Mouse (Mus musculus) layer of hippocampus, adult 9-10 months (tissue): ENCODE measurements around the gene Ltk.
A peak's percentile ranks its signal among the peaks of the same experiment; 100 is the strongest.

ENCODE experiments used
- DNase-seq: peaks from one replicate; pipeline ENCODE4 v3.0.0; 2022; ENCODE audit warnings: low spot score

The Ltk gene

DNA sequence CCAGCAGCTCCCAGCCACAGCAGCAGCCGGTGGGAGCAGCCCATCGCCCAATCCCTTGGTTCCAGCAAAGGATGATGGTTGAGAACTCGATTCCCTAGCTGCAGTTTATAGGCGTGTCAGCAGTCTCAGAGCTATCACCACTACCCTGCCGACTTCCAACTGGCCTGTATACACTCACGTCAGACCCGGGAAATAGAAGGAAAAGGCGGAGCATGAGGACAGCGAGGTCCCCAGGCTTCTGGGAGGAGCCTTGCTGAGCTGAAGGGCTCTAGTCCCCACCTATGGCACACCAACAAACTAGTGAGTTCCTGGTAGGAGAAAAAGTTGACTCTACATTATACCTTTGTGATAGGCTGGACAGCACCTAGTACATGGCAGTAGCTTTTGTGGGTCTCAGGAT lies at the start of gene Ltk:
Gene Ltk, minus strand, starts transcription at position 181 of the 400 bp plus-strand sequence.
- DNase-seq: no peak

DNA sequence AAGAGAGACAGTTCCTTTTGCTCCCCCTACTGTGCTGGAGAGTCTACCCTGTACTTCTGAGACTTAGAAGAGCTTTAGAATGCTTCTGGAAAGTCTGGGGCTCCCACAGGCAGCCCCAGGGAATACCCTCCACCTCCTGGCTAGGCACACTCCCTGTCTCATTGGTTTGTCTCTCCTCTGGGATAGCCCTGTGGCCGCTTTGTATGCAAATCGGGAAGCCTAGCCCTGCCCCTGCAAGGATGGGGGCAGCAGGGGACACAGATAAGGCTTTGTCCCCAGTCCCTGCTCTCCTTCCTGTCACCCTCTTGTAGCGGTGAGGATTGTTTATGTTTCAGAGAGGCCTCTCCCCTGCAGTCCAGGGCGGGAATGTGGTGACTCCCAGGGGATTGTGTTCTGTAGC lies 48.6 kb upstream of the Ltk start:
- DNase-seq: no peak

DNA sequence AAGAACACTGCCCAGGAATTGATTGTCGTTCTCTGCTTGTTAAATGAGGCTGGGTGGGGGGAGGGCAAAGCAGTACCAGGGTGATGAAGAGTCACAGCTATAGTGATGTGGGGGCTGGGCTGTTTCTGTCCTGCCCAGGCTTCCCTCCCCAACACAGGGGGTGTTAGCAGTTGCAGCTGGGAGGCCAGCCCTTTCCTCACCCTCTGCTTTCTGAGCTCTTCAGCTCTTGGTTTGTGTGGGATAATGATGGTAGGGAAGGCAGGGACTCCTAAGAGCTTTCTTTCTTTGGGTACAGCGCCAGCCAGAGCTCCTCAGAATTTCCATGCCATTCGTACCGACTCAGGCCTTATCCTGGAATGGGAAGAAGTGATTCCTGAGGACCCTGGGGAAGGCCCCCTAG lies 48.2 kb upstream of the Ltk start:
- no peak for DNase-seq

DNA sequence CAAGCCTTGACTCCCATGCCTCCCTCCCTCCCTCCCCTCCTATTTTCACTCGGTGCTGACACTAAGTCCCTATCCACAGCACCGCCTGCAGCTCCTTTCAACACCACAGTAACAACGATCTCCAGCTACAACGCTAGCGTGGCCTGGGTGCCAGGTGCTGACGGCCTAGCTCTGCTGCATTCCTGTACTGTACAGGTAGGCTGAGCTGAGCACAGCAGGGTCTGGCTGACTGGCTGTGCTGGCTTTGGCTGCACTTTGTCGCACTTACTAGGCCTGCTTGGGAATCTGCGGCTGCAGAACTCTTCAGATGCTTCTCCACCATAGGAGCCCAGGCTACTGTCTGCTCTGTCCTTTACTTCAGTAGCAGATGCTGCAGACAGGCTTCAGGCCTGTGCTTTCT lies 45.3 kb upstream of the Ltk start:
- DNase-seq: no peak

DNA sequence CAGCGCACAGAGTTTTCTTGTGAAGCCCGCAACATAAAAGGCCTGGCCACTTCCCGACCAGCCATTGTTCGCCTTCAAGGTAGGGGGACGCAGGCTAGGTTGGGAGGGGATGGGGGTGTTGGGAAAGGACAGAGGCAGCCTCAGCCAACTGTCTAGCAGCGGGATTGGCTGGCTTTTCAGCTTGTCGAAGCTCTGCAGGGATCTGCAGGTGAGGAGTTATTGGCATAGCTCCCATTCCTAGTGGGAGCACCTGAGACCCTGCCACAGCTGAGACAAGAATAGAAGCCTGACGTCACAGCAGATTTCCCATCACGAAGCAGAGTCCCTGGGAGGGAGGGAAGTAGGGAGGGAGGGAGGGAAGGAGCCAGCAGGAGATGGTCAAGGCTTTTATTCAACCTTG lies 44.5 kb upstream of the Ltk start:
- DNase-seq: no peak

DNA sequence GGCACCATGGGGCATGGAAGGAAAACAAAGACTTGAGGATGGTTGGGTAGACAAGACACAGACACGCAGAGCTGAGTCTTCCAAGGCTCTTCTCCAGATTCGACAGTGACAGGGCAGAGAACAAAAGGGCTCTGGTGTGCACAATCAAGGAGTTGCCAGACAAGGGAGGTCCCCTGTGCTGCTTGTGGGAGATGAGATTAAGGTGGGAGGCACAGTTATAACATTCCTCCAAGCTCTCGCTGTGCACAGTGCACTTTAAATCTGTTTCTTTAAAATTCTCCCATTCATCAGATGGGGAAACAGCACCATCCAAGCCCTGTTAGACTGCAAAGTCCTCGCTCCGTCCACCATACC lies 44.0 kb upstream of the Ltk start:
- DNase-seq: no peak

DNA sequence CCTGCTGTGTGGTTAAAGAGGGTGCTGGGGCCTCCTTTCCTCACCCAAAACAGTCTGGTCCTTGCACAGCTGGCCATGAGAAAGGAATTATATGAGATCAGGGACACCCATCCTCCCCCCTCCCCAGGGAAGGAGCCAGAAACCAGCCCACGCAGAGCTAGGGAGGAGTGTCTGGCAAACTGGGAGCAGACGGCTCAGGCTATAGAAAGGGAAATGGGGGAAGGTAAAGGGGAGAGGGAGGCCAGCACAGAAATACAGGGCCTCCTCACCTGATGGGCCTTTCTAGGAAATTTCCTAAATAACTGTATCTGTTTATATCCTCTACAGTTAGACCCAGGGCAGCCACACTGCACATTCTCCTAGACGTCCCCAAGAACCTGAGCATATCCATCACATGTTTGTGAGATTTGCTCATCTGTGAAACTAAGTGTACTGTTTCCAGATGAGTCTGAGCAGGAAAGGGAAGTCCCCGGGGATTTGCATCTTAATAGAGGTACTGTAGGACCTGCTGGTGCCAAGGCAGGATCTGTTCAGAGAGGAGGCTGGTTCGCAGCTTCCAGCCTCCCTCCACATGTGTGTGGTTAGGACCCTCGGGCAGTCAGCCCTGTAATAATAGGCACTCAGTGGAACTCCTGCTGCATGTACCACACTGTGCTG lies 43.5 kb upstream of the Ltk start:
- no peak for DNase-seq

DNA sequence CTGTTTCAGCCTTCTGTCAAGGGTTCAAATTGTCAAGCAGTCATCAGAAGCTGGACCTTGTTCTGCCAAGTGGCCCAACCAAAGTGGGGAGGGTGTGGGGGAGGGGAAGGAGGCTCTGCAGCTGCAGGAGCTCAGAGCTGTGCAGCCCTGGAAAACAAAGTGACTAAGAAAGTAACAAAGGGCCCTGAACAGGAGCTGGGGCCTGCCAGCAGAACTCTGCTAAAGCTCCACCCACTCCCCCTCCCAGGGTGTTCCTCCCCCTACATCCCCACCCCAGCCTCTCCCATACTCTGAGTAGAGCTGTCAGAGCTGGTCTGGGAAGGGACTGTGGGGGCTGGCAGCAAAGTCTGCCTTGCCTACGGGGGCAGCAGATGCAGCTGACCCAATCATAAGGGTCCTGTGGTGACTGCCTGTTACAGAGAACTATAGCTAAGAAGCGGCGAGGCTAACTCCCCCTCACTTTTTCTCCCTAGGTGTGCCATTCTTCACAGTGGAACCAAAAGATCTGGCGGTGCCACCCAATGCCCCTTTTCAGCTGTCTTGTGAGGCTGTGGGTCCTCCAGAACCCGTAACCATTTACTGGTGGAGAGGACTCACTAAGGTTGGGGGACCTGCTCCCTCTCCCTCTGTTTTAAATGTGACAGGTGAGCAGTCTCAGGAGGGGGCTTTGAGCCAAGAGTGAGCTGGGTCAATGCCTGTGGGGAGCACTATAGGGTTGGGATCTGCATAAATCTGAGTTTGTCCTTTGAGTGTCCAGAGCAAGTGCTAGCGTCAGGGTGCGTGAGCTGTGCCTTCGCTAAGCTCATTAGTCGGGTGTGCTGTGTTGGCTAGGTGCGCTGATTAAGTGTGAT lies 42.8 kb upstream of the Ltk start:
- DNase-seq: no peak

DNA sequence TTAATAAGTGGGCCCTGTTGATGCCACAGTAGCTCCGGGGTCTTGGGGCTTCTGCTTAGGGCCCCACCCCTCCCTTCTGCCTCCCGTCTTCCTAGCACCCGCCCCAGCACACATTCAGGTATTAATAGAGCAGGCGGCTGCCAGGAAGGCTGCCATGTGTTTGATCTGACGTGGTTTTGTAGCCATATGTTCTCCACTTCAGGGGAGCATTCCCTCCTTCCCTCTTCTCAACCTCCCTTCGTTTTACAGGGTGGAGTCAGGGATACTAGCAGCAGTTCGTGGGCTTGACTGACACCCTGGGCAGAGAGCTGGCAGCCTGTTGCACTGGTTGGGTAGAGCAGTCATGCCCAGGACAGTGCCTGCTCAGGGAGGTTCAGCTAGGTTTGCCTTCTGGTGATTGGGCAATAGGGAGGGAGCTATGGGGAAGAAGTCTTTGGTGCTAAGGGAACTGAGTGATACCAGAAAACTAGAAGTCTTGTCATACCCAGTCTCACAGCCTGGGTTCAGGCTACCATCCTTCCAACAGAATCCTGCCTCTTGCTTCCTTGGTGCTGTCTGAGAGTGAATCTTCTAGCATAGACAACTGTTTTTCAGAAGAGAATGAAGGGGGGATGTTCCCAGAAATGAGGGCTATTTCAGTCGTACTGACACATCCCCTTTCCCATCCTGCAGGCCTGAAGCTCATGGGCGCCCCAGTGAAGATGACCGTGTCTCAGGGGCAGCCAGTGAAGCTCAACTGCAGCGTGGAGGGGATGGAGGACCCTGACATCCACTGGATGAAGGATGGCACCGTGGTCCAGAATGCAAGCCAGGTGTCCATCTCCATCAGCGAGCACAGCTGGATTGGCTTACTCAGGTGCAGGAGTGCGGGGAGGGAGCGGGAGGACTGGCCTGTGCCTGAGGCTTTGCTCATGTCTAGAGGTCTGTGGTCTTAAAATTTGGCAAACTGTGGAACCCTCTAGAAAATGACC lies 40.9 kb upstream of the Ltk start:
- DNase-seq: no peak

DNA sequence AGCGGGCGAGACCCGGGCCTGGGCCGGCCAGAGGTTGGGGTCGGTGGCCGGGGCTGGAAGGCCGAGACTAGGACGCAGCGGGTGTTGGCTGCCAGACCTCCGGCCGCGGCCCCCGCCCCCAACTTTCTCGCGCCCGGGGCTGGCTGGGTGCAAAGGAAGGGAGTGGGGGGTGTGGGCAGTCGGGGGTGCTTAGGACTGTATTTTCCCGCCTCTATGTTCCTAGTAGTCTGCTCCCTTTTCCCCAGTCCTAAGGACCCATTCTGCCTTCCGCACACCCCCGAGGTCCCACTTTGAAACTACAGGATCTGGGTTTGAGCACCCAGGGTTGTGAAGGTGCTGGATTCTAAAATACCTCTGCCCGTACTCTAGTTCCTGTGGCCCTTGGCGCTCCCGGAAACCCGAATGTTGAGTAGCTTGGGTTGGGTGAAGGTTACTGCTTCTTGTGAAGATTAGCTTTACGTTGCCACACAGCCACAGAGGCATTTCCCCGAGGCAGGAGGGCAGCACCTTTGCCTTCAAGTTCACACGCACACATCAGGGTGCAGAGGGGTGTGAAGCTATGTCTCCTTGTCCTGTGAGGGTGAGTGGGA lies 39.8 kb upstream of the Ltk start:
- DNase-seq: no peak

DNA sequence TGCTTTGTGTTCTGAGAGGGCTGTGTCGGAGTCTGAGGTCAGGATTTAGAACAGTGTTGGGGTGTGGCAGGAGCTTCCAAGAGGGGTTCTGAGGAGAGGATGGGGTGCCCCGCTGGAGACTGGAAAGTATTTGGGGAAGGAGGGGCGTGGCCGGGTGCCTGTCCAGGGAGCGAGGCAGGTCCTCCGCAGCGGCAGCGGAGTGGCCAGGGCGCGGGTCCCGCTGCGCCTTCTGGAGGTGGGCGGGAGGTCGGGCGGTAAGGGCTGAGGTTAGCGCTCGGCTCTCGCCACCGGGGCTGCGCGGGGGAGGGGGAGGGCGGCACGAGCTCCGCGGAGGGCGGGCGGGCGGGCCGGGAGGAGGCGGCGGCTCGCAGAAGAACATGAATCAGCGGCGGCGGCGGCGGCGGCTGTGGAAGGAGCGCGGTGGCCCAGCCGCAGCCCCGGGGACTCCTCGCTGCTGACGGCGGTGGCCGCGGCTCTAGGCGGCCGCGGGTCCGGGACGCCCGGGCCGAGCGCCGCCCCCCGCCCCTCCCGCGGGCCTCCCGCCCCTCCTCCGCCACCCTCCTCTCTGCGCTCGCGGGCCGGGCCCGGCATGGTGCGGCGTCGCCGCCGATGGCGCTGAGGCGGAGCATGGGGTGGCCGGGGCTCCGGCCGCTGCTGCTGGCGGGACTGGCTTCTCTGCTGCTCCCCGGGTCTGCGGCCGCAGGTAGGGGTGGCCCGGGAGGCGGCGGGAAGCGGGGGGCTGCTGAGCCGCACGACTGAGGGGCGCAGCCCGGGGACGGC lies 39.1 kb upstream of the Ltk start:
- DNase-seq: no peak

DNA sequence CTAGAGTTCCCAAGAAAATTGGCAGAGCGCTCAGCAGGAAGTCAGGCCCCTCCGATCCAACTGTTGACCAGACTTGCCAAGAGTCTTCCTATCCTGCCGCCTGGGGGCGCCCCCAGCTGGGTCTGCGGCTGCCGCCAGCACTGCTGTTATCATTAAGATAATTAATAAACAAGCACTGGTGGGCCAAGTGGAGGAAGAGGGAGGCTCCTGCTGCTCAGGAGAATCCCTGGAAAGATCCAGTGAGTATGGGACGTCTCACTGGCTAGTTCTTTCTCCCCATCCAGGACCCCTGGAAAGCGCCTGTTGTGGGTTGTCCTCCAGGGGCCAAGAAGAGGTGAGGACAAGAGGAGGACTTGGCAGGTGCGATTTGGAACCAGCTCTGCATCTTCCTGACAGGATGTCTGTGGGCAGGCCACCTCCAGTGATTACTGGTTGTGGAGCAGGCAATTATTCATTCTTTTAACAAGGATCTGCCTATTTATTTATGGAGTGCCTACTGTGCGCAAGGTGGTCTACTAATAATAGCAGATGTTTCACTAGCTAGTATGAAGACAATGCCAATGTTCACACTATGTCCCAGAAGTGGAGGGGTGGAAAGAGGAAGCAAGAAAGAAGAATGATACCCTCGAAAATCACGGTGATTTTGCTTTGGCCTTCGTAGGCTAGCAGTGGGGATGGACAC lies 38.2 kb upstream of the Ltk start:
- DNase-seq: no peak

DNA sequence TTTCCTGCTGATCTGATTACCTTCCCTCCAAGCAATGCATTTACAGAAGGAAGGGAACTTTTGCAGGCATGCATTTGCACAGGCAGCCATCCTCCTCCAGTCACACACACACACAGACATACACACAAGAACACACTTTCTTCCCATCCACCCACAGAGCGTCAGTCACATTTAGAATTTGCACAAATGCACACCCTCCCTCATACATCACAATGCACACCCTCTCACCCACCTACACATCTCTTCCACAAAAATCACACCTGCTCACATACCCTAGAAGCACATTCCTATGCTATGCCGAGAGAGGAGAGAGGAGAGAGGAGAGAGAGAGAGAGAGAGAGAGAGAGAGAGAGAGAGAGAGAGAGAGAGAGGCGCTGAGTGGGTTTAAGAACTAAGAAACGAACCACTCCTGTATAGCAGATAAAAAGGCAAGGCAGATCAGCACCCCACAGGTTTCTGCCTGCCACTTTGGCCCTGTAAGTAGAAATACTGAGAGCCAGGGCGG lies 37.1 kb upstream of the Ltk start, which contains the start of gene Tyro3:
Gene Tyro3, plus strand, starts transcription at position 455 of the 505 bp plus-strand sequence.
- no peak for DNase-seq

DNA sequence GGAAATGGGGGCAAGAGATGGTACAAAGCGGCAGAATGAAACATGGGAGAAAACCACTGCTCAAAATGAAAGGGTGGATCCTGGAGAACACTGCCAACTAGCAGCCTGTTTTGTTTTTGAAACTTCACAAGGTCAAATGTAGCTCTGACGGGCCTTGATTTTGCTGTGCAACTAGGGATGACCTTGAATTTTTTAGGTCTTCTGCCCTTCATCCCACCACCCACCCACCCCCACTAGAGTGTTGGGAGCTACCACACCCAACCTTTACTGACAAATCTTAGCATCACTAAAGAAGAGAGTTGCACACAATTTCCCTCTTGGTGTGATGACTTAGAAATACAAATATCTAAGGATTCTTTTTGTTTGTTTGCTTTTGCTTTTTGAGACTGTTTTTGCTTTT lies 29.8 kb upstream of the Ltk start:
- no peak for DNase-seq

DNA sequence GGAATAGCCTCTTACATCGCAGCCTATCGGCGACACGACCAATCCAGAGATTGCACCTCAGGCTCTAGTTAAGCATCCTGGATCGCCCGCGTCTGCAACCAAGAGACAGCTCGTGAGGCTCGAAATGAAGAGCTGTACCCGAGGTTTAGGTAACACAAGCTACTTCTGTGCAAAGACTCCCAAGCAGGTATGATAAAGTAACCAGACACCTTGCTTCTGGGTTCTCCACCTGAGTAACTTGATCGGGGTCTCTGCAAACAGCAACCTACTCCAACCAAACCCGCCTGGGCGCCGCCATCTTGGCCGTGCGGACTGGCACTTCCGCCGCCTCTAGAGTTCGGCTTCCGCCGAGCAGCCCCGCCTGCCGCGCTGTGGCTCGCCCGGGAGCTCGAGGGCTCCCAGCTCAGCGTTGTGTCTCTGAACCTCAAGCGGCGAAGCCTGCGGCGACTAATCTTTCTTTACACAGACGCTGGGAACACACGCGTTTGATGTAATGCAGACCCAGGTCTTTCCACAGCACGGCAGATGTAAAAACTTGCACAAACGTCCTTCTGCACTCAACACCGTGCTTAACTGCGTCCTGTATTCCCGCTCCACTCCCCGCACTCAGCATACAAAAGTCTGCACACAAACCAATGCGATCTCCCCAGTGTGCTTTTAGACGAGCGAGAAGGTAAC lies 27.1 kb upstream of the Ltk start, which contains the start of gene Rpap1:
Gene Rpap1, minus strand, starts transcription at position 332 of the 678 bp plus-strand sequence.
- peak; percentile 47 for DNase-seq

DNA sequence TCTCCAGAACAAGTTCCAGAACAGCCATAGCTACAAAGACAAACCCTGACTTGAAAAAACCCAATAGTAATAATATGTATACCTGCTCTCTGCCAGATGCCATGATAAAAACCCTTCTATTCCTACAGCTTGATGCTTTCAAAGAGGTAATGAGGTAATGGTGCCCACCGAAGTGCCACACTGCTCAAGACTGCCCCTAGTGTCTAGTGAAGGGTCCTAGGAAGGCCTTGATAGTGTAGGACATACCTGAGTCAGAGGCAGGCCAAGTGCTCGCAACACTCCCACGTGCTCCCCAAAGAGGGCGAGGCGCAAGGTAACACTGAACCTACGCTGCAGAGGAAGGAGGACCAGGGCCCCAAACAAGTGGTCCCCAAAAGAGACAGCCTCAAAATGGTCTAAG lies 7.0 kb upstream of the Ltk start:
- no peak for DNase-seq

DNA sequence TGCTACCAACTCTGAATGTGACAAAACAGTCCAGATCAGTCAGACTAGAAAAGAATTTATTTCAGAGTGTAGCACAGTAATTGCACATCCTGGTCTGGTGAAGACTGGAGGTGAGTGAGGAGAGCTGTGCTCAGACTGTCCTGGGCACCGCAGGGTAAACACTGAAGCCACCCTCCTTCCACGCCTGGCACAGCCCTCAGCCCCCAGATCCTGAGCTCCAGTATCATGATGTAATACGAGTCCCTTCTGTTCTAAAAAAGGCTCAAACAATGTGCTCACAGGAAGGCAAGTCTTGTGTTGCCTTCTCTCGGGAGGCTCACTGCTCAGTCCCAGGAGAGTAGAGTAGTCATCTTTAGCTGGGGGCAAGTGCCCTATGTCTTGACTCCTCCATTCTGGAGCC lies 3.7 kb upstream of the Ltk start:
- DNase-seq: no peak

DNA sequence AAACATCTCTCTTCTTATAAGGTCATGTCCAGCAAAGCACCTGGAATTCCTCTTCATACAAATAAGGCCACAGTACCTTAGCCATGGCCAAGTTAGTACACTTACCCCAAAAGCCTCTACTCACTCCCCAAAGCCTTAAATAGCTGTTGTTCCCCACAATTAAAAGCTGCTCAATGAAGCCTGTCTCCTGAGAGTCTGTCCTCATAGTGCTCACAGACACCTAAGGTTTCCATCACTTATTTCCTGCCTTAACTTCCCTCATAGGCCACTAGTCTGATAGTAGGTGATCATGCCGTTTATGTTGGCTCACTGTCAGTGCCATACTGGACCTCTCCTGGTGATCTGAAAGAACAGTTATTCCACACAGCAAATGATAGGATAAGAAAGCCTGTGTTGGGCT lies 2.0 kb upstream of the Ltk start:
- DNase-seq: no peak

DNA sequence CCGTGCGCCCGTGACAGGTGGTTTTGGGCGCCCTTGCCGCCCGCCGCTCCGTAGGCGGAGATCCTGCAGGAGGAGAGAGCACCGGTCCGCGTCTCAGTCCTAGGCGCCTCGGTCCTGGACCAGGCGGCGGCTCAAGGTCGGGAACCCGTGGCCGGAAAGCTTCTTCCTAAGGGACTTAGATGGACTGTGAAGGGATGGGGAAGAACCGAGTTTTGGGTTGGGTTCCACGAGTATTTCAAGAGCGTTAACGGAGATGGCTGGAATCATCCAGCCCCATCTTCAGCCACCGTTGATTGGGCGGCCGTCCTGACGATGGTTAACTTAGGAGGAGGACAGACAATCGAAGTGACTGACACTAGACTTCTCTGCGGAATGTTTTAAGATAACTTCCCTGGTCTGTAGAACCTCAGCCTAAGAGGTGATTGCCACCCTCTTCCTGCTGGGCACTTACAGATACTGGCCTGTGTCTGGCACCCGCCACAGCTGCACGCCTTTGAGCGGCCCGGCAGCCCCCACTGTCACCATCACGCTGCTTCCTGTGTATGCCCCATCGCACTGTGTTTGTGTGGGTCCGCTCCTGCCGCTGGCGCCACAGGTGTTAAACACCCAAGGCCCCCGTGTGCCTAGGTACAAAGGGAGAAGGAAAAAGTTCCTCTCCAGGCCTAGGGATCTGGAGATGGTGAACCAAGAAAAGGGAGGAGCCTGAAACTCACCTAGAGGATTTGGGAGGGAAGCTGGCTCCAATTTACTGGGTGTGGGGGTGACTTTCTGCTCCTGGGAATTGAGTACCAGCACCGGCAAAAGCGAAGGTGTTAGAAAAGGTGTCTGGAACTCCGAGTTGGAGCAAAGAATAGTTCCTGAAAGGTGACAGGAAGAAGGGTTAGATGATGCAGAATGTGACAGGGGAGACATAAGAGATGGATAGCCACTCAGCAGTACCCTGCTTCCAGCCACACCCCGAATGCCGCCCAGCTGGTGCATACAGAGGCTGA lies 1.1 kb downstream of the Ltk start:
- DNase-seq: no peak
